In genomic region chr1:105168808-105169207, GRCm38 (mm10) we compare ENCODE assay signal across 33 mouse cellular contexts.
A peak's percentile ranks its signal among the peaks of the same experiment; 100 is the strongest.
DNase-seq lines count a peak whose midpoint lies in the region; ATAC-seq and TF ChIP-seq lines count a peak whose summit lies in the region.
"Had no signal": no experiment of that assay in that cellular context is flagged by ENCODE, and none has a peak within 500 bp of the region (broad histone marks: within the 10 kb centered on the region; RNA-seq: fewer than 3 reads in every experiment).

No protein-coding gene starts in this region.

- H3K9ac ChIP-seq in heart, postnatal 0 days (replicated peaks; ENCODE audit: low read depth, low read length): no peak overlapping the region
- no peak overlapping the region for H3K9ac ChIP-seq in lung, postnatal 0 days (replicated peaks; ENCODE audit: low read depth)
- no peak overlapping the region for H3K9ac ChIP-seq in liver, embryonic 12.5 days
- H3K9ac ChIP-seq: embryonic facial prominence, embryonic 15.5 days; forebrain, embryonic 12.5 days; forebrain, postnatal 0 days; hindbrain, embryonic 15.5 days; limb, embryonic 12.5 days; liver, postnatal 0 days; midbrain, embryonic 12.5 days; neural tube, embryonic 13.5 days; stomach, embryonic 15.5 days had no signal

- no peak overlapping the region for H3K4me3 ChIP-seq in heart, postnatal 0 days (ENCODE audit: low read depth, low read length)
- no peak overlapping the region for H3K4me3 ChIP-seq in lung, postnatal 0 days (ENCODE audit: low read depth, low read length)
- no peak overlapping the region for H3K4me3 ChIP-seq in small intestine, adult 2 months (ENCODE audit: low read depth, low read length)
- H3K4me3 ChIP-seq in liver, embryonic 12.5 days: no peak overlapping the region
- H3K4me3 ChIP-seq: embryonic facial prominence, embryonic 10.5 days; embryonic facial prominence, embryonic 15.5 days; forebrain, embryonic 12.5 days; heart, embryonic 10.5 days; hindbrain, embryonic 10.5 days; hindbrain, embryonic 15.5 days; limb, embryonic 12.5 days; megakaryocyte, embryonic 14.5 days; midbrain, embryonic 12.5 days; neural tube, embryonic 13.5 days; stomach, embryonic 15.5 days had no signal

- H3K27ac ChIP-seq in heart, postnatal 0 days (ENCODE audit: low read depth): peak overlapping the region; percentile 62
- no peak overlapping the region for H3K27ac ChIP-seq in lung, postnatal 0 days (ENCODE audit: low read length)
- peak overlapping the region; percentile 68; the same call in 1 of the 2 replicates for H3K27ac ChIP-seq in small intestine, adult 2 months (ENCODE audit: insufficient read depth, low read depth, low read length)
- H3K27ac ChIP-seq in liver, embryonic 12.5 days: no peak overlapping the region
- H3K27ac ChIP-seq: embryonic facial prominence, embryonic 10.5 days; embryonic facial prominence, embryonic 15.5 days; forebrain, embryonic 12.5 days; heart, embryonic 10.5 days; hindbrain, embryonic 10.5 days; hindbrain, embryonic 15.5 days; limb, embryonic 12.5 days; midbrain, embryonic 12.5 days; neural tube, embryonic 13.5 days; stomach, embryonic 15.5 days had no signal

- DNase-seq in heart, postnatal 0 days (ENCODE audit: low spot score): no peak
- no peak for DNase-seq in heart, adult 9 months (ENCODE audit: low spot score in 2 of 2)
- peak; percentile 51 for DNase-seq in lung, postnatal 0 days (ENCODE audit: low spot score)
- DNase-seq in lung, postnatal 25 days (ENCODE audit: low spot score): no peak
- no peak for DNase-seq in embryo, embryonic 10.5 days (ENCODE audit: low spot score)
- DNase-seq: adrenal gland, postnatal 36 days; cerebellum, adult 2 months; cerebellum, postnatal 14 days; forebrain, postnatal 0 days; gastrocnemius, postnatal 10 days; heart, postnatal 10 days; kidney, adult 9 months; kidney, postnatal 14 days; liver, postnatal 0 days; lung, postnatal 4 days; right cerebral cortex, postnatal 14 days; thymus, adult 18-20 months; thymus, postnatal 36 days had no signal

- WGBS in heart, postnatal 0 days: 61% methylated on average over 1 of the region's 1 CpGs
- WGBS in lung, postnatal 0 days: 54% methylated on average over 1 of the region's 1 CpGs
- WGBS in small intestine, adult 2 months: 76% methylated on average over 1 of the region's 1 CpGs
- WGBS in liver, embryonic 12.5 days (ENCODE audit: insufficient replicate concordance): 71% methylated on average over 1 of the region's 1 CpGs

- no peak for TF ChIP-seq EP300 in heart, postnatal 0 days (IDR thresholded peaks at IDR 0.05; ENCODE audit: low read depth)
- peak; percentile 49; the same call in 1 of the 2 replicates for TF ChIP-seq EP300 in lung, postnatal 0 days (IDR thresholded peaks at IDR 0.05)

- TF ChIP-seq CTCF in heart, postnatal 0 days (IDR thresholded peaks at IDR 0.05; ENCODE audit: low read depth): no peak
- TF ChIP-seq CTCF in lung, postnatal 0 days (IDR thresholded peaks at IDR 0.05): no peak
- TF ChIP-seq CTCF in small intestine, adult 2 months (IDR thresholded peaks at IDR 0.05; ENCODE audit: extremely low read depth, insufficient read length, insufficient replicate concordance, low read depth, low read length): no peak

- H3K4me2 ChIP-seq in heart, postnatal 0 days (ENCODE audit: low read depth, low read length): no peak overlapping the region
- H3K4me2 ChIP-seq in lung, postnatal 0 days (replicated peaks; ENCODE audit: low read depth, low read length): no peak overlapping the region
- H3K4me2 ChIP-seq in liver, embryonic 12.5 days: no peak overlapping the region
- H3K4me2 ChIP-seq: embryonic facial prominence, embryonic 15.5 days; forebrain, embryonic 12.5 days; hindbrain, embryonic 15.5 days; limb, embryonic 12.5 days; liver, embryonic 11.5 days; midbrain, embryonic 12.5 days; neural tube, embryonic 13.5 days; stomach, embryonic 15.5 days had no signal

- H3K9me3 ChIP-seq in heart, postnatal 0 days (replicated peaks; ENCODE audit: control insufficient read depth, low read length): no peaks in the 10 kb centered on the region
- no peaks in the 10 kb centered on the region for H3K9me3 ChIP-seq in lung, postnatal 0 days (ENCODE audit: low read length)
- no peaks in the 10 kb centered on the region for H3K9me3 ChIP-seq in liver, embryonic 12.5 days (replicated peaks)
- H3K9me3 ChIP-seq: embryonic facial prominence, embryonic 10.5 days; embryonic facial prominence, embryonic 15.5 days; forebrain, embryonic 12.5 days; heart, embryonic 10.5 days; hindbrain, embryonic 10.5 days; hindbrain, embryonic 15.5 days; limb, embryonic 12.5 days; midbrain, embryonic 12.5 days; neural tube, embryonic 13.5 days; stomach, embryonic 15.5 days had no signal

- no peaks in the 10 kb centered on the region for H3K27me3 ChIP-seq in heart, postnatal 0 days (ENCODE audit: control insufficient read depth, insufficient read depth, low read length)
- H3K27me3 ChIP-seq in lung, postnatal 0 days (replicated peaks; ENCODE audit: insufficient read depth, low read length): no peaks in the 10 kb centered on the region
- no peaks in the 10 kb centered on the region for H3K27me3 ChIP-seq in small intestine, adult 2 months (ENCODE audit: control insufficient read depth, insufficient read depth, low read length)
- H3K27me3 ChIP-seq in liver, embryonic 12.5 days (replicated peaks): no peaks in the 10 kb centered on the region
- H3K27me3 ChIP-seq: embryonic facial prominence, embryonic 15.5 days; forebrain, embryonic 12.5 days; hindbrain, embryonic 15.5 days; limb, embryonic 12.5 days; megakaryocyte, embryonic 14.5 days; midbrain, embryonic 12.5 days; neural tube, embryonic 13.5 days; stomach, embryonic 15.5 days had no signal

- no peaks in the 10 kb centered on the region for H3K4me1 ChIP-seq in heart, postnatal 0 days (ENCODE audit: control insufficient read depth, insufficient read depth)
- 0 out of 2 replicates have a peak, but pooled peaks cover 4% of the 10 kb centered on the region for H3K4me1 ChIP-seq in lung, postnatal 0 days (ENCODE audit: insufficient read depth, low read depth, low read length)
- H3K4me1 ChIP-seq in small intestine, adult 2 months (ENCODE audit: control insufficient read depth, insufficient read depth, insufficient read length, low read length): peaks cover 10% of the 10 kb centered on the region
- no peaks in the 10 kb centered on the region for H3K4me1 ChIP-seq in liver, embryonic 12.5 days
- H3K4me1 ChIP-seq: embryonic facial prominence, embryonic 10.5 days; embryonic facial prominence, embryonic 15.5 days; forebrain, embryonic 12.5 days; heart, embryonic 10.5 days; hindbrain, embryonic 10.5 days; hindbrain, embryonic 15.5 days; limb, embryonic 12.5 days; megakaryocyte, embryonic 14.5 days; midbrain, embryonic 12.5 days; neural tube, embryonic 13.5 days; stomach, embryonic 15.5 days had no signal

- no peaks in the 10 kb centered on the region for H3K36me3 ChIP-seq in heart, postnatal 0 days (replicated peaks; ENCODE audit: control insufficient read depth, insufficient read depth, low read length)
- no peaks in the 10 kb centered on the region for H3K36me3 ChIP-seq in lung, postnatal 0 days (ENCODE audit: insufficient read depth, low read length)
- no peaks in the 10 kb centered on the region for H3K36me3 ChIP-seq in small intestine, adult 2 months (ENCODE audit: control insufficient read depth, insufficient read depth, low read length)
- H3K36me3 ChIP-seq in liver, embryonic 12.5 days: no peaks in the 10 kb centered on the region
- H3K36me3 ChIP-seq: embryonic facial prominence, embryonic 10.5 days; embryonic facial prominence, embryonic 15.5 days; forebrain, embryonic 12.5 days; heart, embryonic 10.5 days; hindbrain, embryonic 10.5 days; hindbrain, embryonic 15.5 days; limb, embryonic 12.5 days; midbrain, embryonic 12.5 days; neural tube, embryonic 13.5 days; stomach, embryonic 15.5 days had no signal

- TF ChIP-seq POLR2A in small intestine, adult 2 months (IDR thresholded peaks at IDR 0.05; ENCODE audit: low read depth, low read length): no peak

- ATAC-seq in heart, postnatal 0 days (ENCODE audit: insufficient read depth, low read depth): peak; percentile 53; the same call in 1 of the 2 replicates
- peak; percentile 62; the same call in 1 of the 2 replicates for ATAC-seq in lung, postnatal 0 days
- ATAC-seq in liver, embryonic 12.5 days: no peak
- ATAC-seq: forebrain, postnatal 0 days; inflammation-experienced regulatory T-cells, adult 6 months; liver, postnatal 0 days had no signal

Comparison
In these comparisons a context has a peak if more than half of its experiments do, and no peak if none do; other contexts are left out.
1. H3K27ac ChIP-seq: peak in heart, postnatal 0 days (single experiment) and small intestine, adult 2 months (single experiment); none in lung, postnatal 0 days (single experiment) and liver, embryonic 12.5 days (single experiment).